Mouse (Mus musculus): Measurements from ENCODE around the gene Gm28372. TPM values are rescaled to one million over a fixed set of nuclear protein-coding genes. Genes with fewer than 3 reads are reported as not detected.

The Gm28372 gene
- total RNA-seq, 2 experiments from 2014 or later: not detected

DNA sequence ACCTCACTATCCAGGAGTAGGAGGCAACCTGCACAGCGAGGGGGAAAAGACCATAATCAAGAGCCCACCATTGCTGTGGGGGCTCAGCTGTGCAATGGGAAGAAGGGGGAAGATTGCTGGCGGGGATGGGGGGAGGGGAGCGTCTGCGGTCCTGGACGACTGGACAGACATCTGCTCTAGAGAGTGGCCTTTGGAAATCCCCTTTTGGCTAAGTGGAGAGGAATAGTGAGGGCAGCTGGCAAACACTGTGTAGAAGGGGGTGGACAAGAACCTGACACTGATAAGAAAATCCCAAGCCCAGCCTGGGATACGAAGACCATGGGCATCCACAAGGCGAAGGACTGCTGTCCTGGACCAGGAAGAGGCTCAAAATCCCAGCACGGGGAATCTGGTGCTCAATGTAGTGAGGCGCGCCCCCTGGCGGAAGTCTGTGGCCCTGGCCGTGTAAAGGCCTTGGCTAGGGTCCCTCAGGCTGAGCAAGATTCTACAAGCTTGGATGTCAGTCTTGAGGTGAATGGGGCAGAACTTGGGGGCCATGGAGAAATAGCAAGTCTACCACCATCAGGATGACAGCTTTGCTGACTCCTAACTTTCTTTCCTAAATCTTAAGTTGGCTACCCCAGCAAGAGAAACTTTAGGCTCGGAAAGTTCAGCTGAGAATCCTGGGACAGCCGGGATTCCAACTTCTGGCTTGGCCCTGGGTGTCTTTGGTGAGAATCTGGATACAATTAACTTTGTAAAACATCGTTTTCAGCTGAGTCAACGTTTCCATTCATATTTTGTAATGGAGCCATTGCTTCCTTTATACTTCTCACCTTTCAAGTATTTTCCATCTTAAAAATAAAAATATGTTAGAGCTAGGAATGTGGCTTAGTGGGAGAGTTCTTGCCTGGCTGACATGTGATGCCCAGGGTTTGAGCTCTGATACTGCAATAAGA is 6.8 kb downstream of the Gm28372 start:
- DNase-seq: peak; percentile 79 to 84

- no peak for DNase-seq
Measured at GRCm38 (mm10) chr2:130412775-130413174, 7.7 kb downstream of the Gm28372 start.

GRCm38 (mm10) chr2:130414094-130414856 is 9.2 kb downstream of the Gm28372 start:
- no peak for DNase-seq

- no peak for DNase-seq
Measured at GRCm38 (mm10) chr2:130421781-130422620, 17.0 kb downstream of the Gm28372 start.

DNA sequence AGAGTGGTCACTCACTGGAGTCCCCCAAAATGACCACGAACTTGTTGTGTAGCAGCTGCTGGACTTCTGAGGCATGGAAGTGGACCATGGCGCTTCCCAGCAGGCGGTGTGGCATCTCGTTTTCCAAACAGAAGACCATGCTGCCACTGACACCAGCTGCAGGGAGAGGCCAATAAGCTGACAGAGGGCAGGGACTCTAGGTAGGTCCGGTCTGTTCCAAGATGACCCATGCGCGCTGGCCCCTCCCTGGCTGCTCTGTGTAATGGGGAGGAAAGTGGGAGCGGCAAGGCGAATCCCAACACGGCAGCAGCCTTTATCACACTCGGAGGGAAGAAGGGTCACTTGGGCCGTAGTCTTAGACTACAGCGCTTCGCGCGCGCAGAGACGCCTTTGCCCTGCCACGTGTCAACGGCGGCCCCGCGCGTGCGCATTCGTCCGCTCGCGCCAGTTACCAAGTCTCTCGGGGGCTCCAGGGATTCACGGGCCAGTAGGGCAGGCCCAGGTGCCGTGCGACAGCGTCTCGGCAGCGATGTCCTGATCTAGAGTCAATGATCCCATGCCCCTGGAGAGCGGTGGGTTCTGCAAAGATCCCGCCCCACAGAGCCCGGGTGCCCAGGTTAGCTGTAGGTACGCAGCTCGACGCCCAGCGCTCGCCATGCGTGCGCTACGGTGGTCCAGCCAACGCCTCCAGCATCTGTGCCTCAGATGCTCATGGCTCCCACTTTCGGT is 18.5 kb downstream of the Gm28372 start:
- DNase-seq: peak in 1 of 2 experiments; percentile 79

DNA sequence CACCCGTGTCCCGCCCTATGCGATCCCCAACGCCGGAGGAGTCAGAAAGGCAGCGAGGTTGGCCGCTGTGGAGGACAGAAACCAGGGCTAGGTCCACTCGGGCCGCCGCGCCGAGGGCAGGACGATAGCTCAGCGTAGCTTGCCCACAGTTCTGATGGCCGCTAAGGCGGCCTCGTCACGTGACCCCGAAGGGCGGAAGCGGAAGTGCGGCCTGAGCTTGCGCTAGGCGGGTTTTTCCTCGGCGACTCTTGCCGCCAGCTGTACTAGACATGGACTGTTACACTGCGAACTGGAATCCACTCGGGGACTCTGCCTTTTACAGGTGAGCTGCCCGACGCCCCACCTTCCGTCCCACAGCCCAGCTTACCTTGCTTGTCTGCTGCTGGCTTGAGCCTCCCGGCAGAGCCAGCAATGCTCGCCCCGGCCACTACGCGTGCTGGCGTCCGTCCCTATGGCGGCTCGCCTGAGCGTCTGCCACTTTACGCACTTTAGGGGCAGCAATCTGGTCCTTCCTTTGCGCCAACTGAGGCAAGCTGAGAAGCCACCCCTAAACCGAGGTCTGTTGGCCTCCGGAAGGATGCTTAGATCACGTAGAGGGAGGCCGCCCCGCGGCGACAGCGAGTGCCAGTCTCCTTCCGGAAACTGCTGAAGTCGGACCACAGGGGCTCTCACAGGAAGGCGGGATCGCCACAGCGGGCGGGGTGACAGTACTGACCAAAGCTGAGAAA is 19.3 kb downstream of the Gm28372 start, which contains the start of the genes Vps16 and Pced1a:
Vps16 (plus strand) TSS at position 214 of the 728 bp plus-strand sequence.
Pced1a (minus strand) TSS at position 576 of the 728 bp plus-strand sequence.
- DNase-seq: peak; percentile 92 to 94

DNA sequence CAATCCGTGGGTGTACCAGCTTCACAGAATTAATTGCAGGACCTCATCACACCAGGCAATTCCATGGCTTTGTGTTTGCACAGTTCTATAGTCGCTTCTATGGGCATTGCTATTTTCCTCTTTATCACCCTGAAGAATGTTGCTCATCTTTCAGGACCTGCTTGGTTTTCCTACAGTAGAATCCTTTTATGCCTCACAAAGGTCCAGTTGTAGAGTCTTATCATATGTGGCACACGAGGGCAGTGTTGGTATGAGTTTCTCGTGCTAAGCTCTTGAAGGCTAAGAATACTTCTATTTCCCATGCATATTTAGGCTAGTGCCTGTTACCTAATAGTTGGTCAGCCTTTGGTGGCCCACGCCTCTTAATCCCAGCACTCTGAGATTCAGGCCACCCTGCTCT is 20.1 kb downstream of the Gm28372 start:
- DNase-seq: no peak

DNA sequence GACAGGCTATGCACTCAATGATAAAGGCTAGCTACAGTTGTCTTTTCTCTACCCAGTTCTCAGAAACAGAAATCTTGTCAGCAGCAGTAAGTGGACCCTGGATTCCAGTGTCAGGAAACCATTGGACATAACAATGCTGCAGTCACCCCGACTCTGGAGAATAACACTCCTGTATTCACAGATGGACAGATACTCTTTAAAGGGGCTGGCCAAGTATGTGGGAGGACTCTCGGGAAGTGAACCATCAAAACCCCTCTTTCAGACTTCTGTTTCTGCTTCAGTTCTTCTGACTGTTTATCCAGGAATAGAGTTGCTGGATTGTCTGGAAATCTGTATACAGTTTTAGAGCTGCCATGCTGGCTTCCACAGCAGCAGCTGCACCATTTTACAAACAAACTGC is 24.8 kb downstream of the Gm28372 start:
- no peak for DNase-seq

- no peak for DNase-seq
Measured at GRCm38 (mm10) chr2:130430484-130430883, 25.4 kb downstream of the Gm28372 start.

GRCm38 (mm10) chr2:130432157-130432556 is 27.1 kb downstream of the Gm28372 start:
- DNase-seq: no peak

- DNase-seq: no peak
Measured at GRCm38 (mm10) chr2:130433152-130433551, 28.1 kb downstream of the Gm28372 start.

GRCm38 (mm10) chr2:130436769-130437168 is 31.7 kb downstream of the Gm28372 start:
- DNase-seq: no peak

DNA sequence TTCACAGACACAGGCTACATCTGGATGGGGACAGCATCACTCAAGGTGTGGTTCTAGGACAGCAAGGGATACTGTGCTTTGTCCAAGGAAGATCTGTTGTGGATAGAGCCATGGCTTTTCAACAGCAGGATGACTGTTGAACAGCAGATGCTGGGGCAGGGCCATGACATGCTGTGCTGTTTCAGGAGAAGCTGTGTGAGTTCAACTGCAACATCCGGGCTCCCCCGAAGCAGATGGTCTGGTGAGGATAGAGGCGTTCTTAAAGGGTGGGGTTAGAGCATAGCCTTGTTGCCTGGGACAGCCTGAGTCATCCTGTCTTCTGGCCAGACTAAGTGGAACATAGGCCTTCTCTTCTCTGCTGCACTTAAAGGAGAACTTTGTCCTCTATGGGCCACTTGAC is 33.8 kb downstream of the Gm28372 start:
- no peak for DNase-seq

- no peak for DNase-seq
Measured at GRCm38 (mm10) chr2:130439840-130440480, 34.9 kb downstream of the Gm28372 start.

DNA sequence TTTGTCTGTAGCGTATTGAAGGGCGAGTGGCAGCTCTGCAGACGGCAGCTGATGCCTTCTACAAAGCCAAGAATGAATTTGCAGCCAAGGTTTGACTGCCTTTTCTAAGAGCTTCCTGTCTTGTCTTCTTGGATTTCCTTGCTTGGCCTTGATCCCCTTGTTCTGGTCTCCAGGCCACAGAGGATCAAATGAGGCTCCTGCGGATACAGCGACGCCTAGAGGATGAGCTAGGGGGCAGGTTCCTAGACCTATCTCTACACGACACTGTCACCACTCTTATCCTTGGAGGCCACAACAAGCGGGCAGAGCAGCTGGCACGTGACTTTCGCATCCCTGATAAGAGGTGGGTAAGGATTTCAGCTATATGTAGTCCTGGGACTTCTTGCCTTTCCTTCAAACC is 37.1 kb downstream of the Gm28372 start:
- DNase-seq: no peak

GRCm38 (mm10) chr2:130448449-130448848 is 43.4 kb downstream of the Gm28372 start:
- DNase-seq: no peak

- no peak for DNase-seq
Measured at GRCm38 (mm10) chr2:130449021-130449793, 44.2 kb downstream of the Gm28372 start.

GRCm38 (mm10) chr2:130449794-130450433 is 44.9 kb downstream of the Gm28372 start, which contains the start of gene Ptpra:
Gene Ptpra, plus strand, starts transcription at chr2:130450278.
- peak; percentile 93 for DNase-seq

DNA sequence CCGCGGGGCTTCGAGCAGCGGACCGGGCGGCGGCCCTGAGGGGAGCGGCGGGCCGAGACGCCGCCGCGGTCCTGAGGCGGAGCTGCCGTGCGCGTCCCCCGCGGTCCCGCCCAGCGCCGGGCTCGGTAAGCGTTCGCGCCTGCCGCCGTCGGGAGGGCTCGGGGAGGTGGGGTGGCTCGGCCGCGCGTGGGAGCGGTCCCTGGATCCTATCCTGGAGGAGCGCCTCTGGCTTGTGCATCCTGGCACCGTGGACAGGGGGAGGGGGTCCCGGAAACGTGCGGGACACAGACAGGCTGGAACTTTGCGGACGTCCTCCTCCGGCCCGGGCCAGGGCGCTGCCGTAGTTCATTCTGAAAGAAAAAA is 45.4 kb downstream of the Gm28372 start:
- peak; percentile 81 for DNase-seq
